Mouse (Mus musculus): ENCODE measurements around the gene Gps2. TPM values are rescaled to one million over a fixed set of nuclear protein-coding genes. Genes with fewer than 3 reads are reported as not detected.

The Gps2 gene
- polyA plus RNA-seq, 1 experiment from 2014 or later = 90.1 TPM

DNA sequence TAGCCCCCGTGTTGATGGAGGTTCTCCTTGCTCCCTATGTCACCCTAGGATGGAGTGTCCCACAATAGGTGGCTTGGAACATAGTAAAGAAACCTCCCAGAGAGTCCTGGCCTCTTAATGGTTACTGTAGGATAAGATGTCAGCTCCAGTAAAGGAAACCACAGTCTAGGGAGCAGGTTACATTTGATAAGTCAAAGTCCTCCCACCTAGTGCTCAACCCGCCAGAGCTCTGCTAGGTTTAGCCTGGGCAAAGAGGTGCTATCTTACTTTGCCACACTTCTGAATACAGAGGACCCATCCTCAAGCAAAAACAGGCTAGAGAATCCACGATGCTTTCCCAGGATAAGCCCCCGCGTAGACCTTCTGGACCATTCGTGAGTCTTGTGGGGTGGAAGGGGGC, 34.7 kb upstream of the Gps2 start:
- Histone ChIP-seq H3K27me3 (no peaks in the 10 kb centered on the region), H3K27ac (no peak overlapping the region), H3K36me3 (no peaks in the 10 kb centered on the region), H3K4me2 (replicated peaks) (peak overlapping the region; percentile 88), H3K9ac (peak overlapping the region; percentile 77), H3K9me3 (no peaks in the 10 kb centered on the region), H3K4me3 (0 out of 2 replicates have a peak overlapping the region, but pooled peaks have one; percentile 56), H3K4me1 (peaks cover 46% of the 10 kb centered on the region)
- ATAC-seq (ENCODE audit: low FRiP score, low read depth) = no peak
- WGBS = 89% methylated on average over 6 of the region's 6 CpGs

DNA sequence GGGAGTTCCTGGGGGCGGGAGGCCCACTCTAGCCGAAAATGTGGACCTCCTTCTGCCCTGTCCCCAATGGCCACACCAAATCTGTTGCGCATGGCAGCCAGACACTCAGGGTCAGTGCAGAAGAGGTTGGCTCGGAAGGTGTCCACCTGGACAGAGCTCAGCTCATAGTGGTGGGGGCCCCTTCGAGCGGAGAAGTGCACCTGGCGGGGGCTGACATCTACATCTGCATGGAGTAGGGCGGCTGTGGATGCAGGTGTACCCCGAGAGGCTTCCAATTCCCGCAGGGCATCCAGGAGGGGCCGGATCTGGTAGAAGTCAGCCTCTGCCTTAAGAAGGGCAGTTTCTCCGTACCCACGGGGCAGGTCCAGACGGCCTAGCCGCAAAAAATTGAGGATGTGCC, 34.0 kb upstream of the Gps2 start:
- Histone ChIP-seq H3K27ac (no peak overlapping the region), H3K9me3 (no peaks in the 10 kb centered on the region), H3K4me3 (peak overlapping the region; percentile 56), H3K4me1 (peaks cover 46% of the 10 kb centered on the region), H3K36me3 (no peaks in the 10 kb centered on the region), H3K9ac (peak overlapping the region; percentile 77), H3K4me2 (replicated peaks) (peak overlapping the region; percentile 88), H3K27me3 (no peaks in the 10 kb centered on the region)
- WGBS = 48% methylated on average over 15 of the region's 15 CpGs
- ATAC-seq (ENCODE audit: low FRiP score, low read depth) = no peak

DNA sequence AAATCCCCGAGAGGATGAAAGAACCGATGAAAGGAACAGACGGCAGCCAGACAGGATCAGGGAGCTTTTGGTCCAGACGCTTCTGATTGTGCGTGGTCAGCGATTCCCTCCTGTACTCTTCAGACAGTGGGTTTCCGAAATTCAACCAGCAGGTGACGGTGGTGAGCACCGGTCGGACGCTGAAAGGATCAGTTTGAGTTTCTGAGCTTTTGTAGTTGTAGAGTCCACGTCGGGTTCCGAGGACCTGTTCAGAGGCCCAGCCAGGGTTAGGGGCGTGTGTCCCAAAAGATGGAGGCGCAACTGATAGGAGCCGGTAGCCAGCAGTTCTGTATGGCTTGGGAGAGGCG, 33.2 kb upstream of the Gps2 start:
- H3K4me1 ChIP-seq = peaks cover 46% of the 10 kb centered on the region
- H3K9ac ChIP-seq = peak overlapping the region; percentile 77
- no peaks in the 10 kb centered on the region for H3K36me3 ChIP-seq
- H3K27ac ChIP-seq = peak overlapping the region; percentile 88
- peak overlapping the region; percentile 56 for H3K4me3 ChIP-seq
- ATAC-seq (ENCODE audit: low FRiP score, low read depth) = peak; percentile 42
- H3K9me3 ChIP-seq = no peaks in the 10 kb centered on the region
- under 1% methylated on average over 18 of the region's 18 CpGs for WGBS
- H3K27me3 ChIP-seq = no peaks in the 10 kb centered on the region
- peak overlapping the region; percentile 88 for H3K4me2 ChIP-seq (replicated peaks)

DNA sequence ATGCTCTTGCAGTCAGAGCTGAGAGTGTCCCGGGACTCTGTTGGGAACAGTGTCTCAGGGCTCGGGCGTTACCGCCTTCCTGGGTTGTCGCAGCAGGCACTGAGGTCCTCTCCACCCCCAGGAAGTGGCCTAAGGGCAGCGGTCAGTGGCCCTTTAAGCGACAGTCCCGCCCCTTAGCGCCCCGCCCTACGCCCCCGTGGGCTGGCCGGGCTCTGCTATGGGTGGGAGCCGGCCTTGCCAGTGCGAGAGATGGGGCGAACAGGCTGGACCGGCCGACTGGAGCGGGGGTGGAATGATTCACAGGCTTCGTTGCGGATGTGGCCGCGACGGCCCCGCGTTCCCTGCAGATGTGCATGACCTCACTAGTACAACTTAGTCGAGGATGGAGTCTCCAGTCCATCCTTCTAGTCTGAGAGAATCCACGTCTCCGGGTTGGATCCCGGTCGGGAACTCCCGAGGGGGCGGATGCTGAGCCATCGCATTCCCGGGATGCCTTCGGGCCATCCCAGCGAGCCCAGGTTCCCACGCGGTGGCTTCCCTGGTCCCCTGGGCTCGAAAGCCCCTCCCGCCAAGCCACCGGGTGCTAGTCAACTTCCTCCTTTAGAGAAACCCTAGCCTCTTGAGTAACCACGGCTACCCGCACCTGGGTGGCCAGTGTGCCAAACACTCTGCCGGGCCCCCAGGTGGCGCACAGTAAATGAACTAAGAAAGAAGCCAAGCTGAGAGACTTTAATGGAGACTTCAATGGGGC, 32.7 kb upstream of the Gps2 start, which contains the start of gene Kctd11:
Kctd11 (minus strand) TSS at position 554 of the 751 bp plus-strand sequence.
- peak within 1 kb of the TSS; percentile 56 for H3K4me3 ChIP-seq
- H3K27ac ChIP-seq = peak within 1 kb of the TSS; percentile 88
- WGBS = under 1% methylated on average over 46 of the region's 46 CpGs
- no peaks in the 10 kb centered on the region for H3K9me3 ChIP-seq
- H3K36me3 ChIP-seq = no peaks in the 10 kb centered on the region
- peaks cover 41% of the 10 kb centered on the region for H3K4me1 ChIP-seq
- peak within 1 kb of the TSS; percentile 77 for H3K9ac ChIP-seq
- H3K27me3 ChIP-seq = no peaks in the 10 kb centered on the region
- H3K4me2 ChIP-seq (replicated peaks) = peak within 1 kb of the TSS; percentile 88
- ATAC-seq (ENCODE audit: low FRiP score, low read depth) = peak; percentile 88

DNA sequence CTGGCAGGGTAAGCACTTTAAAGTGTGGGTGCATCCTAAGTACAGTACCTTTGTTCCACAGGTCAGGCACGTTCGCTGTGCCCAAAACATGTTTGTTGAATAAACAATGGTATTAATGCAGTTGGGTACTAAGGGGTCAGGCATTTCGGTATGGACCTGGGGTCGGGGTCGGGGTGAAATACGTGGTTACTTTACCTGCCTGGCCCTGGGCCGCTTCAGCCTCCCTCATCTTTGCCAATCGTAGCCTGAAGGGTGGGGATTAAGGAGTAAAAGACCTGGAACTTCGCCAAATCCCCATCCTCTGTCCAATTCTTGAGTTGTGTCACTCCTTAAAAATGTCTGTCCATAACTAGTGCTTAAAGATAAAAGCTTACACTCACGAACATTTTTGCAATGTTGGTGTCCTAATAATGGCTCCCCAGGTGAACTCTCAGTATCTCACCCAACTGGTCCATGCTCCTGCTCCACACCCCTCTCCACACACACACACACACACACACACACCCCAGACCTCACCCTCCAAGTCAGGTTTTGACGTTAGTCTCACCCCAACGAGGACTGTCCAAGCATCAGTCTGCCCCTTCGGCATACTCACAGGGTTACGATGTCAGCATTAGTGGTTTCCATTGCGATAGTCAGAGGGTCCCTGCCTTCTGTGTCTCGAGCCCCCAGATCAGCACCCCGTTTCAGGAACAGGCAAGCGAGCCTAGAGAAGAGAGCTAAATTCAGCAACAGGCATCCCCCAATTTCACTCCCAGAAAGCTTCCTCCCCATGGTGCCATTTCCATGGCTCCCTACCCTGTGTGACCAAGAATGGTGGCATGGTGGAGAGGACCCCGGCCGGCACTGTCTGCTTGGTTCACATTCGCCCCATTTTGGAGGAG, 31.7 kb upstream of the Gps2 start:
- peaks cover 31% of the 10 kb centered on the region for H3K4me1 ChIP-seq
- 60% methylated on average over 21 of the region's 21 CpGs for WGBS
- H3K27ac ChIP-seq = peak overlapping the region; percentile 88
- no peaks in the 10 kb centered on the region for H3K9me3 ChIP-seq
- no peaks in the 10 kb centered on the region for H3K36me3 ChIP-seq
- ATAC-seq (ENCODE audit: low FRiP score, low read depth) = no peak
- peak overlapping the region; percentile 77 for H3K9ac ChIP-seq
- peak overlapping the region; percentile 56 for H3K4me3 ChIP-seq
- no peaks in the 10 kb centered on the region for H3K27me3 ChIP-seq
- H3K4me2 ChIP-seq (replicated peaks) = peak overlapping the region; percentile 88

DNA sequence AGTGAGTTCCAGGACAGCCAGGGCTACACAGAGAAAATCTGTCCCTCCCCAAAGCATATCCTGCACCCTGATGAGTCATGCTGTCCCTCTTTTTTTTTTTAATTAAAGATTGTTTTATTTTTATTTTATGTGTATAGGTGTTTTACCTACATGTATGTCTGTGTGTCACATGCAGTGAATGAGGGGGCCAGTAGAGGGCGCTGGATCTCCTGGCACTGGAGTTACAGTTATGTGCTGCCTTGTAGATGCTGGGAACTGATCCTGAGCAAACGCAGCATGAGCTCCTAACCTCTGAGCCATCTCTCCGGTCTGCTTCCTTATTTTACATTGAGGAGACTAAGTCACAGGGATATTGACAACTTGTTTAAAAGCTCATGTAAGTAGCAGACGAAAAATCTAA, 30.6 kb upstream of the Gps2 start:
- no peak for ATAC-seq (ENCODE audit: low FRiP score, low read depth)
- no peak overlapping the region for H3K9ac ChIP-seq
- H3K4me1 ChIP-seq = peaks cover 27% of the 10 kb centered on the region
- H3K4me2 ChIP-seq (replicated peaks) = no peak overlapping the region
- no peaks in the 10 kb centered on the region for H3K36me3 ChIP-seq
- 59% methylated on average over 4 of the region's 4 CpGs for WGBS
- H3K9me3 ChIP-seq = no peaks in the 10 kb centered on the region
- no peaks in the 10 kb centered on the region for H3K27me3 ChIP-seq
- no peak overlapping the region for H3K4me3 ChIP-seq
- no peak overlapping the region for H3K27ac ChIP-seq

DNA sequence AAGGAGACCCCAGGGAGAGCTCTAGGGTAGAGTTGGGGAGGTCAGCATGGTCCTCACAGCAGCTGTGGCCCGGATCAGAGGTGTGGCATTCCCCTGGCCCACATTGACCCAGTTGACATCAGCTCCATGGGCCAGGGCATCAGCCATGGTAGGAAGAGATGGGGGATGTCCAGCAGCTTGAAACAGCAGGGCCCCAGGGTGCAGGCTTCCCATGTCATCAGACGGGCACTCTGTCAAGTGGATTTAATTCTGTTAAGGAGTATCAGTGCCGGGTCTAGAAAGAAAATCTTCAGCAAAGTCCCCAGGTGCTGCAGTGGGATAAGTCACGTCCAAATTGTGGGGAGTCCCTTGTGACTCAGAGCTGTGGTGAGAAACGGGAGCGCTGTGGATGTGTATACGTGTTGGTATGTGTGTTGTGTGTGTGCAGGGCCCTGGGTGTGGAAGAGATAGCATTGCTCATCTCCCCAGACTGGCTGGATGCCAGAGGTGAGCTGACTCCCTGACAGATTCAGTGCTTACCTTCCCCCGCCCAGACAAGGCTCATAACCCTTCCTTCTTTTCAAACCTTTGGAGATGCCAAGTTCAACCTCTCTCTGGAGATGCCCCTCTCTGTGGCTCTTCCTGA, 30.0 kb upstream of the Gps2 start:
- Histone ChIP-seq H3K27me3 (no peaks in the 10 kb centered on the region), H3K4me3 (no peak overlapping the region), H3K27ac (no peak overlapping the region), H3K4me1 (peaks cover 22% of the 10 kb centered on the region), H3K36me3 (no peaks in the 10 kb centered on the region), H3K9me3 (no peaks in the 10 kb centered on the region), H3K9ac (no peak overlapping the region; the same call in 1 of the 2 replicates), H3K4me2 (replicated peaks) (no peak overlapping the region)
- no peak for ATAC-seq (ENCODE audit: low FRiP score, low read depth)
- WGBS = 81% methylated on average over 8 of the region's 8 CpGs

DNA sequence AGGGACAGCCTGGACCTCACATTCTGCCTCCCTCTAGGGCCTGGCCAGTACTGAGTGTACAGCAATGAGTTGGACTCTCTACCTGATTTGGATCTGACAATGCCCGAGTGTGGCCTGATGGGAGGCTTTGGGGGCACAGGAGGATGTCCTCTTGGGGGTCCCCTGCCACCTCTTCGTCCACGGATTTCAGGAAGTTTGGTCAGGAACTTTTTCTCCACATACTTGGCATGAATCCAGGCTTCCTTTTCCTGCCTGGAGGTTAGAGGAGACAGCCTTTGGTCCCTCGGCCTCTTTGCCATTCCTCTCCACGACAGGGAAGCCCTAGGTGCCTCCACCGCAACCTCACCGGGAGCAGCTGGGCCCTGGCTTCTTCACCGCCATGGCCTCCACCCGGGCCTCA, 29.4 kb upstream of the Gps2 start:
- WGBS = 76% methylated on average over 9 of the region's 9 CpGs
- H3K27ac ChIP-seq = no peak overlapping the region
- no peaks in the 10 kb centered on the region for H3K9me3 ChIP-seq
- no peak overlapping the region for H3K4me2 ChIP-seq (replicated peaks)
- no peak overlapping the region; the same call in 1 of the 2 replicates for H3K9ac ChIP-seq
- no peaks in the 10 kb centered on the region for H3K36me3 ChIP-seq
- H3K4me3 ChIP-seq = no peak overlapping the region
- H3K4me1 ChIP-seq = peaks cover 18% of the 10 kb centered on the region
- ATAC-seq (ENCODE audit: low FRiP score, low read depth) = no peak
- H3K27me3 ChIP-seq = no peaks in the 10 kb centered on the region

DNA sequence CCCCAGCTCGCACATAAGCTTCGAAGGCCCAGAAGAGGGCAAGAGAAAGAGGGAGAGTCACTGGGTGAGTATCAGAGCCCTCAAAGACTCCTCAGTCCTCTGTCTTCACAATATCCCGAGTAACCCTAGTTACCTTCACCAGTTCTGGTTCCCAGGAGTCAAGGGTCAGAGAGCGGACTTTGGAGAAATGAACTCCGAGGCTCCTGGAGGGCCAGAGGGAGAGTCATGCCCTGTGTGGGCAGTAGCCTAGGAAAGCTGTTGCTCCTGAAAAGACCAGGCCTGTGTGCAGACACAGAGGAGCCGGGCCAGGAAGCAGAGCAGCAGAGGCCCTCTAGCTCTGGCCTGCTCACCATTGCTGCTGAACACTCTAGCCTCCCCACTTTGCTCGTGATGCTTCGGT, 29.0 kb upstream of the Gps2 start:
- H3K36me3 ChIP-seq = no peaks in the 10 kb centered on the region
- no peak overlapping the region for H3K27ac ChIP-seq
- no peak overlapping the region for H3K4me3 ChIP-seq
- no peaks in the 10 kb centered on the region for H3K27me3 ChIP-seq
- ATAC-seq (ENCODE audit: low FRiP score, low read depth) = no peak
- H3K4me1 ChIP-seq = peaks cover 14% of the 10 kb centered on the region
- H3K4me2 ChIP-seq (replicated peaks) = 0 out of 2 replicates have a peak overlapping the region, but pooled peaks have one; percentile 9
- no peak overlapping the region for H3K9ac ChIP-seq
- no peaks in the 10 kb centered on the region for H3K9me3 ChIP-seq
- 81% methylated on average over 8 of the region's 8 CpGs for WGBS

DNA sequence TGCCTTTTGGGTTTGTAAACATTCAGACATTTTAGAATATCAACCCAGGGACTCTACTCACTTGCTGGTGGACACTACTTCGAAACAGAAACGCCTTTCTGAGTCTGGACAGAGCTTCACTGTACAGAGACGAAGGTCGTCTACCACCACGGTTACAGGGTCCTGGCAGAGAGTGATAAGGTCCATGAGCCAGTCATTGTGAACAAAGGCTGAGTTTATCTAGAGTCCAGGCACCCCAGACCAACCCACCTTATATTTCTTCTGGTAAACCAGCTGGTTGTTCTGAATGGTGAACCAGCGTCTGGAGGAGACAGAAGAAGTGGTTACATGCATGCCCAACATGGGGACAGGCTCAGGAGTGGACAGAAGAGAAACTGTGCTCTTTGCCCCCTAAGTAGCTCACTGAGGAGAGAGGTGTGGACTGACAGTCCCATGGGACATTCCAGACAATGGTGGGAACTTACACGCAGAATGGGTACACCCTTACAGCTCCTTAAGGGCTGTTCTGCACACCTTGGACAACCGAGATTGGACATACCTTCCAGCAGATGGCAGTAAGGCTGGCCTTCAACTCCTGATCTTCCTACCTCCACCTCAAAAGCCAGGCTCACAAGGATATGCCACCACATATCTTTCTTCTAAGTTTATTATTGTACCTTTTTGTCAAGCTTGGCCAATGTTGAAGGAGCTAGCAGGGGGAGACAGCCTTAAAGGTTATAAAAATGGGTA, 26.6 kb upstream of the Gps2 start:
- no peaks in the 10 kb centered on the region for H3K27me3 ChIP-seq
- H3K4me3 ChIP-seq = no peak overlapping the region
- no peaks in the 10 kb centered on the region for H3K36me3 ChIP-seq
- no peak overlapping the region for H3K27ac ChIP-seq
- no peaks in the 10 kb centered on the region for H3K9me3 ChIP-seq
- WGBS = 69% methylated on average over 8 of the region's 8 CpGs
- no peak for ATAC-seq (ENCODE audit: low FRiP score, low read depth)
- H3K4me1 ChIP-seq = 0 out of 2 replicates have a peak, but pooled peaks cover 1% of the 10 kb centered on the region
- H3K9ac ChIP-seq = no peak overlapping the region
- H3K4me2 ChIP-seq (replicated peaks) = no peak overlapping the region

DNA sequence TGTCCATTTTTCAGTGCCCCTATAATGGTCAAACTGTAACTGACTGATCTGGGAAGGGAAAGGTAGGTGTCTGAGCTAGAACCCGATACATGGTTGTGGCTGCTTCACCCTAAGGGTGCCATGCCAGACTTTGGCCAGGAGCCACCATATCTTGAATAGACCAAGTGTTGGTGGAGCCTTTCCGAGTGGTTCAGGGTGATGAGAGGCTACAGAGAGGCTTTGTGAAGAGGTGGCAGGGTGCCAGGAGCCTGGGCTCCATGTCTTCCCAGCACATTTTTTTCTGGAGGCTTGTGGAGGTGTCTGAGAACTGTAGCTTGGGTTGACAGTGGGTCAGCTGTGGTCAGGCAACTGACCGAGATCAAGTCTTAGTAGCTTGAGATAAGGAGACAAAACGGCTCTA, 22.2 kb upstream of the Gps2 start:
- no peak overlapping the region for H3K4me3 ChIP-seq
- no peaks in the 10 kb centered on the region for H3K36me3 ChIP-seq
- H3K9me3 ChIP-seq = no peaks in the 10 kb centered on the region
- H3K4me1 ChIP-seq = no peaks in the 10 kb centered on the region
- no peak overlapping the region for H3K27ac ChIP-seq
- ATAC-seq (ENCODE audit: low FRiP score, low read depth) = no peak
- no peak overlapping the region for H3K9ac ChIP-seq
- H3K27me3 ChIP-seq = no peaks in the 10 kb centered on the region
- H3K4me2 ChIP-seq (replicated peaks) = no peak overlapping the region
- 69% methylated on average over 4 of the region's 4 CpGs for WGBS

All from limb, embryonic 13.5 days (tissue).